Mouse (Mus musculus) embryonic facial prominence, embryonic 13.5 days (tissue): ENCODE measurements around the gene Gm21188. TPM values are rescaled to one million over a fixed set of nuclear protein-coding genes. Genes with fewer than 3 reads are reported as not detected.
"Not testable (repeated sequence)": the region's sequence is repeated elsewhere in the genome, so short reads cannot be mapped to it uniquely, and the experiment has no call there.

Experiments used
- ATAC-seq: fragments of 200-750 bp; cut with Nextera tagmentation; 2 replicates; pipeline ENCODE4 v1.8.0; 2017; ENCODE audit warnings: low read depth; ENCODE audit not compliant: insufficient number of reproducible peaks, insufficient read depth, low FRiP score, low TSS enrichment
- H3K27ac ChIP-seq: fragments of 300-500 bp; sonication (generic); 2 replicates; pipeline ENCODE4 v1.5.1; 2015; ENCODE audit warnings: moderate library complexity, mild to moderate bottlenecking, inconsistent platforms
- H3K27me3 ChIP-seq: fragments of 300-500 bp; sonication (generic); 2 replicates; pipeline ENCODE4 v1.6.1; 2015; ENCODE audit warnings: mild to moderate bottlenecking, inconsistent platforms
- H3K36me3 ChIP-seq: fragments of 300-500 bp; sonication (generic); 2 replicates; pipeline ENCODE4 v1.6.1; 2015; ENCODE audit warnings: mild to moderate bottlenecking, inconsistent platforms
- H3K4me1 ChIP-seq: fragments of 300-500 bp; sonication (generic); 2 replicates; pipeline ENCODE4 v1.6.1; 2015; ENCODE audit warnings: inconsistent platforms
- H3K4me2 ChIP-seq: fragments of 300-500 bp; sonication (generic); 2 replicates; pipeline ENCODE4 v1.6.1; 2015; ENCODE audit warnings: moderate library complexity, mild to moderate bottlenecking, inconsistent platforms
- H3K4me3 ChIP-seq: fragments of 300-500 bp; sonication (generic); 2 replicates; pipeline ENCODE4 v1.5.1; 2015; ENCODE audit warnings: mild to moderate bottlenecking, inconsistent platforms
- H3K9ac ChIP-seq: fragments of 300-500 bp; sonication (generic); 2 replicates; pipeline ENCODE4 v1.6.1; 2015; ENCODE audit warnings: mild to moderate bottlenecking, inconsistent platforms
- H3K9me3 ChIP-seq: fragments of 300-500 bp; sonication (generic); 2 replicates; pipeline ENCODE4 v1.6.1; 2016; ENCODE audit warnings: inconsistent platforms
- WGBS: fragments of 180-500 bp; shearing (Covaris S2); methylation state at CpG from one replicate; pipeline ENCODE4 v1.1.7; 2015; ENCODE audit warnings: mixed read lengths; 5-methylcytosine and 5-hydroxymethylcytosine counted together
- polyA plus RNA-seq: library from polyadenylated mRNA; unstranded; fragments of >200 nt; fragmentation: Nextera tagmentation; extraction: Ambion mirVana; gene quantifications from 2 replicates; pipeline ENCODE4 v1.2.1, GENCODE M21; 2015

The Gm21188 gene
- polyA plus RNA-seq, 1 experiment from 2014 or later, result not detected

DNA sequence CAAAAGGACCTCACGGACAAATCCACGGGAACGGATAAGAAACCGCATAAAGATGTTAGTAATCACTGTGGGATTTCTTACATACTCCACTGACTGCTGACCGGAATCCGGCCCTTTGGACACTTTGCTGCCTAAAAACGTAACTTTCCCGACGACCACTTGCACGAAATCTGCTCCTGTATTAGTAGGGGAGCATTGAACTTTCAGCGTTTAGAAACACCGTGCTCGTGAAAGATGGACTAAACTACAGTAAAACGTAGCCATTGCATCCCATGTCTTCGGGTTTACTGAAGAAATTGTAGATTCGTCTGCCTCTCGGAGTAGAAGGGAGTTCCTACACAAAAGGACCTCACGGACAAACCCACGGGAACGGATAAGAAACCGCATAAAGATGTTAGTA is 27.0 kb downstream of the Gm21188 start:
- peaks cover 23% of the 10 kb centered on the region for H3K27me3 ChIP-seq
- not testable (repeated sequence) for H3K9me3 ChIP-seq, ATAC-seq, H3K4me1 ChIP-seq, H3K27ac ChIP-seq, H3K4me3 ChIP-seq, H3K9ac ChIP-seq, H3K36me3 ChIP-seq, H3K4me2 ChIP-seq
- WGBS, result 2% methylated on average over 21 of the region's 21 CpGs

DNA sequence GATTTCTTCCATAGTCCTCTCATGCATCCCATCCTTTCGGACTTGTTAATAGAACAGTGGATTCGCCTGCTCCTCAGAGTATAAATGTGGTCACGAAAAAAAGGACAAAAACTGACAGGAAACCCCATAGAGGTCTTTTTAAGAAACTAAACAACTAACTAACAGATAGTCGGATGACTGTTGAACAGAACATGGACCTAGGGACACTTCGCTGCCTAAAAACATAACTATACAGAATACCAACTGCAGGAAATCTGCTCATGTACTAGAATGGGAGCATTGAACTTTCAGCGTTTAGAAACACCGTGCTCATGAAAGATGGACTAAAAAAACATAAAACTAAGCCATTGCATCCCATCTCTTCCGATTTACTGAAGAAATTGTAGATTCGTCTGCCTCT is 27.4 kb downstream of the Gm21188 start:
- ATAC-seq, H3K4me2 ChIP-seq, H3K9me3 ChIP-seq, H3K27ac ChIP-seq, H3K4me3 ChIP-seq, H3K36me3 ChIP-seq, H3K9ac ChIP-seq, H3K4me1 ChIP-seq: not testable (repeated sequence)
- peaks cover 23% of the 10 kb centered on the region for H3K27me3 ChIP-seq
- 7% methylated on average over 9 of the region's 9 CpGs for WGBS

DNA sequence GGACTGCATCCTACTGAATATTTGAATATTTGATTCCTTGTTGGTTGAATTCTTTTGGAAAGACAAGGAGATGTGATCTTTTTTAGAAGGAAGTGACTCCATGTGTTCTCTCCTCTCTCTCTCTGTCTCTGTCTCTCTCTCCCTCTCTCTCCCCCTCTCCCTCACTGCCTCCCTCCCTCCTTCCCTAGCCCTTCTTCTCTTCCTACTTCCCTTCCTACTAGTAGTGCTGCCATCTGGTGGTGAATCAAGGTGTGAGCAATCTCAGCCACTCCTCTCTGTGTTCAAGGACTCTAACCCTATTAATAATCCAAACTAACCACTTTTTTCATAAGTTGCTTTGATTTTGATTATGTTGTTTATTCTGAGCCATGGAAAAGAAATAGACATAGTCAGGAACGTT is 30.5 kb downstream of the Gm21188 start:
- peaks cover 21% of the 10 kb centered on the region for H3K27me3 ChIP-seq
- not testable (repeated sequence) for H3K4me1 ChIP-seq, H3K9ac ChIP-seq, H3K4me2 ChIP-seq, ATAC-seq, H3K9me3 ChIP-seq, H3K4me3 ChIP-seq, H3K27ac ChIP-seq, H3K36me3 ChIP-seq
- no CpG with 5 or more reads among the region's 1 CpGs for WGBS

DNA sequence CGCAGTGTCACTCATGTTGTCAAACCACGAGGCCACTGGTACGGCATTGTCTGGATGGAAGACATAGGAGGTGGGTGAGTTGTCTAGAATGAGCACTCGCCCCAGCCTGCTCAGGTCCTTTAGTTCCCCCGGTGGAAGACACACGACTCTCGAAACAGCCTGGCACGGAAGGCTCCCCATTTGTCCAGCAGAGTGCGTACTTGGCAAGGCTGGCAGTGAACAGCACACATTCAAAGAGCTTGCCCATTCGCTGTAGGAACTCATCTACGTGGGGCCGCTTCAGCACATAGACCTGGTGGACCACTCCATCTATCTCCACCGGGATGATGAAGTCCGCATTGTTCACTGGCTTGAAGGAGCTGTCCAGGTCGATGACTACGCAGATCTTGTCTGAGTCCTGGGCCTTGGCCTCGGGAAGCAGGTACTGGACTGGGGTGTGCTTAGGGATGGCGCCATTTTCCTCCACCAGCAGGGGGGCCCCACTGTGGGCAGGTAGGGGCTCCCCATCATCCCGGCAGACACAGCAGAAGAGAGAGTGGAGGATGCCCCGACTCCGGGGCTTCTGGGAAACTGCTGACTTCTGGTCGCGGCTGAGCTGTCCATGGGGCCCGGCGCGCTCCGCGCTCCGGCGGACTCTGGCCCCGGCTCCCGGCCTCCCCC is 36.5 kb downstream of the Gm21188 start:
- not testable (repeated sequence) for H3K36me3 ChIP-seq, H3K9ac ChIP-seq, H3K4me1 ChIP-seq, H3K27ac ChIP-seq, H3K9me3 ChIP-seq, H3K4me3 ChIP-seq, ATAC-seq, H3K27me3 ChIP-seq, H3K4me2 ChIP-seq
- under 1% methylated on average over 7 of the region's 32 CpGs for WGBS

DNA sequence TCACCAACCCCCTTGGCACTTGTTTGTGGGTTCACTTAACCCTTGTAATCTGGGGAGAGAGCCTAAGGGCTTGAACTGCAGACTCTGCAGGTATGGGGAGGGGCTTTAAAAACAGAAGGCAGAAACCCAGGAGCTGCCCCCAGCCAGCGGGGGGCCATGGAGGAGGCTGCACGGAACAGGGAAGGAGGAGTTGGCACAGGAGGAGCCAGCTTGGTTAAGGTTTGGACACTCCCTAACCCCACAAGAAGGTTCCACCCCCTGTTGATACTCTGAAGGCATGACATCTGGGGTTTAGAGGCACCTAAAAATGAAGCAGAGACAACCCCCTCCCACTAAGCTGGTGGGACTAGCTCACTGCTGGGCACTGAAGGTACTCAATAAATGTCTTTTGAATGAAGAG is 38.0 kb downstream of the Gm21188 start:
- H3K27me3 ChIP-seq, H3K9me3 ChIP-seq, H3K4me2 ChIP-seq, H3K27ac ChIP-seq, H3K9ac ChIP-seq, H3K36me3 ChIP-seq, ATAC-seq, H3K4me3 ChIP-seq, H3K4me1 ChIP-seq: not testable (repeated sequence)
- no CpG with 5 or more reads among the region's 2 CpGs for WGBS

DNA sequence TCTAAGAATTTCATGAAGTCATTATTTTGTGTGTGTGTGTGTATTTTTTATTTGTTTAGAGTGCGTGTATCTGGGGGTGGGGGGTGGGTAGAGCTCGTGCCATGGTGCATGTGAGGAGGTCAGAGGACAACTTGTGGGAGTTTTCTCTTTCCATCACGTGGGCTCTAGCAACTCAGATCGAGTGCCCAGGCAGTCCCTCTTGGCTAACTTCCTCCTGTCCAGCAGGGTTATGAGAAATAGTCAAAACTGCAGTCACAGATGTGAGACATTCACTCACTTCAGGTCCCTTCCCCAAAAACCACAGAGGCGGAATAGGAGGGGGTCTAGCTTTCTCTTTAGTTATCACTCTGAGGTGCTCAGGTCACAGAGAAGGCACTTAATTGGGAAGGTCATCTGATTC is 38.5 kb downstream of the Gm21188 start:
- H3K36me3 ChIP-seq, H3K27ac ChIP-seq, ATAC-seq, H3K4me1 ChIP-seq, H3K27me3 ChIP-seq, H3K4me3 ChIP-seq, H3K9me3 ChIP-seq, H3K9ac ChIP-seq, H3K4me2 ChIP-seq: not testable (repeated sequence)
- no CpG with 5 or more reads among the region's 5 CpGs for WGBS

DNA sequence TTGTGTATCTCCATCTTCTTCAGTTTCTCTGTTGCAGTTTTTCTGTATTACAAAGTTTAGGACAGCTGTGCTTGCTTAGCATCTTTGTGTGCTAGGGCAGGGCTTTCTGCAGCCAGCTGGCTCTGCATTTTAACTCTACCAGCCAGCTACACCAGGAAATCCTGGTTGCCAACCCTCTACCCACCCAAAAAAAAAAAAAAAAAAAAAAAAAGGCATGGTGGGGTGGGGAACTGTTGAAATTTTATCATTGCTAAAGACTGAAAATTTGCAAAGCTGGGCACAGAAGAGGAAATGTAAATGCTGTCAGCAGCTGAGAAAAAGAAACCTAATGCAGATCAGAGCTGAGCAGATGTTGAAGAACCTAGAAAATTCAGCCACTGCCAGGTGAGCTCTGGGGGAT is 41.9 kb downstream of the Gm21188 start:
- not testable (repeated sequence) for ATAC-seq, H3K9me3 ChIP-seq

DNA sequence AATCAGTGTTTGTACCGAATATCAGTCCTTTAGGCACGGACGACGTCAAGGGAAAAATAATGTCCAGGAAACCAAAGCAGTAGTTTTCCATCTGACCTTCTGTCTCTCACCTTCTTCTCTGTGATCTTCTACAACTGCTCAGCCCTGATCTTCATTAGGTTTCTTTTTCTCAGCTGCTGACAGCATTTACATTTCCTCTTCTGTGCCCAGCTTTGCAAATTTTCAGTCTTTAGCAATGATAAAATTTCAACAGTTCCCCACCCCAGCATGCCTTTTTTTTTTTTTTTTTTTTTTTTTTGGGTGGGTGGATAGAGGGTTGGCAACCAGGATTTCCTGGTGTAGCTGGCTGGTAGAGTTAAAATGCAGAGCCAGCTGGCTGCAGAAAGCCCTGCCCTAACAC is 52.8 kb downstream of the Gm21188 start:
- H3K4me1 ChIP-seq, H3K4me3 ChIP-seq, H3K36me3 ChIP-seq, H3K9ac ChIP-seq, ATAC-seq, H3K27ac ChIP-seq, H3K4me2 ChIP-seq, H3K9me3 ChIP-seq, H3K27me3 ChIP-seq: not testable (repeated sequence)
- no CpG with 5 or more reads among the region's 4 CpGs for WGBS

More for the DNA sequence above, 41.9 kb downstream of the Gm21188 start:
- H3K27me3 ChIP-seq, H3K36me3 ChIP-seq, H3K4me1 ChIP-seq, H3K27ac ChIP-seq, H3K9ac ChIP-seq, H3K4me3 ChIP-seq, H3K4me2 ChIP-seq: not testable (repeated sequence)

DNA sequence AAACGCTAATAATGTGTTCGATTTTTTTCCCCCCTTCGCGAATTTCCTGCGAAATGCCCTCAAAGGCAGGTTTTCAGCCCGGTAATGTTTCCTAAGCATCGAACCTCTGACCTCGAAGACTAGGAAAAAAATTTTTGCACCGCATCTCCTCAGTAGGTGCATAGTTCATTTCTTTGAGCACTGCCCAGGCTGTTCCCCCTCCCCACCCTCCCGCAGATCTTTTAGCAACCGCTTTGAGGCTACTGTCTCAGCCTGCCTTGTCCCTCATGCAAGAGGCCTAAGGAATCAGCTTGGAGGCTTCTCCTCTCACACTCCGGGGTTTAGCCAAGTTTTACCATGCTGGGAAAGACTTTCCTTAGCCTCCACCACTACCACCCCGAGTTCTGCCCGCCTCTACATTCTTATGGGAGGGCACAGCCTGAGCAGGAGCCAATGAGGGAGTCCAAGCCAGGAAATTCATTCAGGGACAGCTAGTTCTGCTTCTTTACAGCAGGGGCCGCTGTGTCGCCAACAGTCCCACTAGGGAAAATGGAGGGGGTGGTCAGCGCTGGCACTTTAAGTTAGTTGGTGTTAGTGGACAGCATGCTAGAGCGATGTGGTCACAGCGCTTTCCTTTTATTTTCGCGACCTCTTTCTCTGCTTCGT is 53.4 kb downstream of the Gm21188 start:
- H3K4me3 ChIP-seq, H3K9me3 ChIP-seq, H3K4me1 ChIP-seq, H3K4me2 ChIP-seq, H3K27me3 ChIP-seq, H3K9ac ChIP-seq, ATAC-seq, H3K36me3 ChIP-seq, H3K27ac ChIP-seq: not testable (repeated sequence)
- no CpG with 5 or more reads among the region's 22 CpGs for WGBS

DNA sequence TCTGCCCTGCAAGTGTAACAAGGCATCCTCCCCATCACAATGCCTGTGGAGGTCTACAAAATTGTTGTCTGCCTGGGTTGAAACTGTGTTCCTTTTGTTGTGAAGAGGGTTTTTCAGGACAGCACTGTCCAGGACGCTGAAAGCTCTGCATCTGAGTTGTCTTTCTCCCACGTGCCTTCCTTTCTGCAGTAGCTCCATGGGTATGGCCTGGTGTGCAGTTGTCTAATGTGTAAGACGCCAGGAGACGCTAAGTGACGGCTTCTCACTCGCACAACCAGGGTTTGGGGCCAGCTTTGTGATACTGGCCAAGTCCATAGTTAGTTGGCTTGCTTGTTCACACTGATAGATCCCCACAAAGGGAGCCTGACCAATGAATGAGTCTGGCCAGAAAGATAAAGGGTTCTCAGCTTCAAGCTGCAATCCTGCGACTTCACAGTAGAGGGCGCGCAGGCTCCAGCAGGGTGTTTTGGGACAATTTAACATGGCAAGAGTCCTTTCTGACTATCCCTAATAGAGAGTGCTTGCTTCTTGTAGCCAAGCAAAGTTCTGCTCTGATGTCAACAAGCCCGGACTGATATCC is 60.0 kb downstream of the Gm21188 start:
- ATAC-seq, H3K9me3 ChIP-seq, H3K27me3 ChIP-seq, H3K4me2 ChIP-seq, H3K27ac ChIP-seq, H3K4me3 ChIP-seq, H3K4me1 ChIP-seq, H3K36me3 ChIP-seq, H3K9ac ChIP-seq: not testable (repeated sequence)
- WGBS, result no CpG with 5 or more reads among the region's 10 CpGs

DNA sequence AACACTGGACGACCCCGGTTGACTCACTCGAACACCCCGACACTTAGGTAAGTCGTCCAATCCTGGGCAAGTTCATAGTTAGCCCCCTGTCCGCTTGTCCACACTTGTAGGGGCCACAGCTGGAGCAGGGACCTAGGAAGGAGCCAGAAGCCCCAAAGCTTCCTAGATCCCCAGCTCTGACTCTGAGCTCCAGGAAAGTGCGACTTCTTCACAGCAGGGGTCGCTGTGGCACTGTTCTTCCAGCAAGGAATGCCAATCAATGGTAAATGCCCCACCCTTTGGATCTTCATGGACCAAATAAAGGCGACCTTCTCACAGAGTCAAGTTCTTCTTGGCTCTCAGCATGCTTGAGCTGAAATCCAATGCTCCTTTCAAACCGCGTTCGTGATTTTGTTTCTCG is 60.7 kb downstream of the Gm21188 start:
- H3K4me2 ChIP-seq, H3K9me3 ChIP-seq, ATAC-seq, H3K27ac ChIP-seq, H3K4me3 ChIP-seq, H3K4me1 ChIP-seq, H3K36me3 ChIP-seq, H3K27me3 ChIP-seq, H3K9ac ChIP-seq: not testable (repeated sequence)
- WGBS, result no CpG with 5 or more reads among the region's 13 CpGs
